Mouse (Mus musculus) lung, adult 2 months (tissue): ENCODE measurements around the gene Muc13.

Source experiments
- CTCF ChIP-seq: fragments of 200-500 bp; IDR thresholded peaks from 2 replicates; pipeline ENCODE4 v1.5.1; 2011; ENCODE audit warnings: mild to moderate bottlenecking, low read length, control low read depth; ENCODE audit not compliant: insufficient read depth
- POLR2A ChIP-seq: fragments of 200-500 bp; IDR thresholded peaks from 2 replicates; pipeline ENCODE4 v1.6.1; 2011; ENCODE audit warnings: low read depth, mild to moderate bottlenecking, control low read depth, low read length, borderline replicate concordance; ENCODE audit errors: extremely low read depth

DNA sequence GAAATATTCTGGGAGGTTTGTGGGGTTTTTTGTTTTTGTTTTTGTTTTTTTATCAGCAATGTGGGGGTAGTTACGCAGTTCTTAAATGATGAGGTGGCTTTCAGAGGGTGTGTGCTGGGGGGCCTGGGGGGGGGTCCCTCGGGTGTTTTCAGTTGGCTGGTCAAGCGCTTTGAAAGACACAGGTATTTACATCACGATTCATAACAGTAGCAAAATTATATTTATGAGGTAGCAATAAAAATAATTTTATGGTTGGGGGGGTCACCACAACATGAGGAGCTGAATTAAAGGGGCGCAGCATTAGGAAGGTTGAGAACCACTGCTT is 39.6 kb downstream of the Muc13 start:
- no peak for TF ChIP-seq CTCF
- no peak for TF ChIP-seq POLR2A
